Mouse (Mus musculus): ENCODE data around the gene Gsg1l. TPM values are rescaled to one million over a fixed set of nuclear protein-coding genes. Genes with fewer than 3 reads are reported as not detected.

Gsg1l gene
- total RNA-seq, 2 experiments from 2014 or later, result not detected

DNA sequence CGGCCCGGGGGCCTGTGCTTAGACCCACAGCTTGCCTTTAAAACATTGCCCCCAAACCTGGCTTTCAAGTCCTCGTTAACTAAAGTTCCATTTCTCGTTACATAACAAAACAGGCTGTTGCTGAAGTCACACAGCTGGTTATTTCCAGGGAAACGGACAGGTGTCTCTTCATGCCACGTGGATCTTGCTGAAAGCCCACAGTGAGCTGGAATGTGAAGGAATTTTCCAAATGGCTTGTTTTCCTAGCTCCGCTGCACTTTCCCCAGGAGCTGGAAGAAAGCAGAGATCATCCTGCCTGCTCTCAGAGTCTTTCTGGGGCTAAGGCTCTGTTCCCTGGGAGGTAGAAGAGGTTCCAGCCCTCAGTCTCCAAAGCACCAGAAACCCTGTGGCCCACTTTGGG is 130.3 kb downstream of the Gsg1l start:
- ATAC-seq (replicated peaks; ENCODE audit: poor library complexity, severe bottlenecking), result no peak

DNA sequence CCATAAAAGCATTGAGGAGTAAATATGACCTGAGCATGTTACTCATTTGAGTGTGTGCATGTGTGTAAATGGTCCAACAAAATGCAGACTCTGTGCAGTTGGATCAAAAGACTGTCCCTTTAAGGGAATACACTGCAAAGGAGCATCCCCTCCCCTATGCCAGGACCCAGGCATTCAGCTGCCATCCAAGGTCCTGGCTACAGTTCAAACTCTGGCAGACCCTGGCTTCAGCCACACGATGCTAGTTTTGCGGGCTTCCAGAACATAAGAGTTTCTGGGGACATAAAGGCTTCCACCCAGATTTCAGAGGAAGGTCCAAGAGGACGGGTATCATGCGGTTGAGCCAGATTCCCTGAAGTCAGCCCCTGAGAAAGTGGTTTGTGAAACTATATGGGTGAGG is 133.2 kb downstream of the Gsg1l start:
- ATAC-seq (replicated peaks; ENCODE audit: poor library complexity, severe bottlenecking), result no peak

- no peak for ATAC-seq (replicated peaks; ENCODE audit: poor library complexity, severe bottlenecking)
Observed at GRCm38 (mm10) chr7:125945915-125946314, 136.3 kb downstream of the Gsg1l start.

DNA sequence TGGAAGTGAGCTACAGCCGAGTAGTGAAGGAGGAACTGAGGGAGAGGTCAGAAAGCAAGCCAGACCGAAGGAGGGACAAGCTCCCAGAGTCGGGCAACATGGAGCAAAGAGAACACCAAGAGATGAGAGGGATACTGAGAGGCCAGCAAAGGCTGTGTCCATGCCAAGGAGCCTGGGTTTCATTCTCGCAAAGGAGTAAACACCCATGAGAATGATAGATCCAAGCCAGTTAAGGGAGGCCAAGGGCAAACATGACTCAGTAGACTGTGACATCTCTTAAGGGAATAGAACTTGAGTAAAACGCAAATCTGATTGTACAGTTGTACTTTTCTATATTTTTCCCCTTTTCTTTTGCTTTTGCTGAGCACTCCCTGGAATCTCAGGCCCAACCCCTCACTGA is 137.6 kb downstream of the Gsg1l start:
- ATAC-seq (replicated peaks; ENCODE audit: poor library complexity, severe bottlenecking), result no peak

DNA sequence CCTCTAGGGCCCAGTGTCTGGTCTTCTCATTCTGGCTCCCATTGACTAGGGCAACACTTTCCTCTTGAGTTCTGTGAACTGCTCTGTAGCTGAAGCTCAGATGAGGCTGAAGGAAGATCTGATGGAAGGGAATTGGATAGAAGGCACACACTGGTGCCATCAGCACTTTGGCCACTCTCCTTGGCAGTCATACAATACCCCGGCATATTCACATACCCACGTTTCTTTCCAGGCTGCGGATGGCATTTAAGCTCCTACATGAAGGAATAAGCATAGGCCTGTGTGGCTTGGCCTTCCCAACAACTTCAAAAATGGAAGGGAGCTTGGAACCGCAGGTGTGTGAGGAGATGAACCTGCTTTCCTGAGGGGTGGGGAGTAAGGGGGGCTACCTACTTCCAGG is 138.7 kb downstream of the Gsg1l start:
- ATAC-seq (replicated peaks; ENCODE audit: poor library complexity, severe bottlenecking), result no peak

- peak; percentile 48; the same call in 1 of the 2 replicates for ATAC-seq (replicated peaks; ENCODE audit: poor library complexity, severe bottlenecking)
Observed at GRCm38 (mm10) chr7:125942365-125943090, 139.7 kb downstream of the Gsg1l start.

- ATAC-seq (replicated peaks; ENCODE audit: poor library complexity, severe bottlenecking), result no peak
Observed at GRCm38 (mm10) chr7:125934319-125934718, 147.9 kb downstream of the Gsg1l start.

GRCm38 (mm10) chr7:125933356-125934244 is 148.6 kb downstream of the Gsg1l start:
- ATAC-seq (replicated peaks; ENCODE audit: poor library complexity, severe bottlenecking), result no peak

GRCm38 (mm10) chr7:125931602-125932001 is 150.6 kb downstream of the Gsg1l start:
- ATAC-seq (replicated peaks; ENCODE audit: poor library complexity, severe bottlenecking), result no peak

DNA sequence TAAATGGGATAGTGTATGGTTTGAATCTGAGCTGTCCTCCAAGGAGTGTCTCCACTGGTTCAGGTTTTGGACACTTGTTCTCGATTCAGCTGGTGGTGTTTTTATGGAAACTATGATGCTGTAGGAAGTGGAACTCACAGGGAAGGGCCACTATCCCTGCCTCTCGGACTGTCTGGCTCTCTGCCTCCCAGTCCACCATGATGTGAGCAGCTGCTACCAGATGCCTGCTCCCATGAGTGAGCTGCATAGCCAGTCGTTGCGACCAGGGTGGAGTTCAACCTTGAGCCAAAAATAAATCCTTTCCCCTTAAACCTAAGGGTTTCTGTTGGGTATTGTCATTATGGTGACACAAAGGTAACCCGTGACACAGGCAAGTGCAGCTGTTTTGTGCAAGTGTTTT is 158.2 kb downstream of the Gsg1l start:
- no peak for ATAC-seq (replicated peaks; ENCODE audit: poor library complexity, severe bottlenecking)

- no peak for ATAC-seq (replicated peaks; ENCODE audit: poor library complexity, severe bottlenecking)
Observed at GRCm38 (mm10) chr7:125920801-125921200, 161.4 kb downstream of the Gsg1l start.

DNA sequence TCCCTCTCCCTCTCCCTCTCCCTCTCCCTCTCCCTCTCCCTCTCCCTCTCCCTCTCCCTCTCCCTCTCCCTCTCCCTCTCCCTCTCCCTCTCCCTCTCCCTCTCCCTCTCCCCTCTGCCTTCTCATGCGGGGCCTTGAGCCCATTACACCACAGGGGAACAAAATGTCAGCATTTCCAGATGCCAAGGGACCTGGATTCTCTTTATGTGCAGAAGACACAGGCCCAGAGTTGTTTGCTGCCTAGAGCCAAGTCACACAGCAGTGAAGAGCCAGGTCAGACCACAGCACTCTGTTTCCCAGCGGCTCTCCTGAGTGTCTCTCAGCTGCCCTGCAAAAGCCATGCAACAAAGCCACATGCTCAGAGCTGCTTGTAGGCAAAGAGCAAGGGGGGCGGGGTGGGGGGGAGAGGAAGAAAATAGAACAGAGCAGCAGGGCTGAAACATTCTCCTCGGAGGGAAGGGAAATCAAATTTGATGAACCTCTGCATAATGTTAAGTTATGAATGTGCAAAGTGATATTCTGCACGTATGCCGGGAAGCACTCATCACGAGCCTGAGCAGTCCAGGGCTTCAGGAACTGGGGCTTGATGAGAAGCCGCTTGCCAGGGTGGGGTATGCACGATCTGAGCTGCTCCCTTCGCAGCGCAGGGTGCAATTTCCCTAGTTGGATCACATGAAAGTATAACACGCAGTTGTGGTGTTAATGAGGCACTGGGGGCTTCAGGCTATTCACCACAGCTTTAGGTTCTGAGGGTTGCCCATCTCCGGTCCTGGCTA is 181.6 kb downstream of the Gsg1l start:
- no peak for ATAC-seq (replicated peaks; ENCODE audit: poor library complexity, severe bottlenecking)

GRCm38 (mm10) chr7:125899916-125900315 is 182.3 kb downstream of the Gsg1l start:
- no peak for ATAC-seq (replicated peaks; ENCODE audit: poor library complexity, severe bottlenecking)

DNA sequence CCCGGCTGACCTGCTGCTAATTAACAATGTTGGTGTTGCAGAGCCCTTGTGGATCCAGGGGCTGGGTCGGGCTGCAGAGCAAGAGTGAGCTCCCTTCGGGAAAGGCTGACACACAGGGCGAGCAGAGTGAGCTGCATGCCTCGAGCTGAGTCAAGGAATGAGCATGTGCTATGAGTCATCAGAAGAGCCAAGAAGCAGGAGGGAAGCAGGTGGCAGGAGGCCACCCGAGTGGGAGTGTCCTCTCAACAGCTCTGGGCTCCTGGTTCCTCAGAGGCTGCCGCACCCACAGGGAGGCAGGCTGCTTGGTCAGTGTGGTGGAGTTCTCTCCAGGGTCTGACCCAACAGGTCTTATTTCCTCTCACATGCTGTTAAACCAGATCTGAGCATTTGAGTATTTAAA is 183.2 kb downstream of the Gsg1l start:
- ATAC-seq (replicated peaks; ENCODE audit: poor library complexity, severe bottlenecking), result peak; percentile 66

GRCm38 (mm10) chr7:125897059-125897458 is 185.2 kb downstream of the Gsg1l start:
- ATAC-seq (replicated peaks; ENCODE audit: poor library complexity, severe bottlenecking), result no peak

DNA sequence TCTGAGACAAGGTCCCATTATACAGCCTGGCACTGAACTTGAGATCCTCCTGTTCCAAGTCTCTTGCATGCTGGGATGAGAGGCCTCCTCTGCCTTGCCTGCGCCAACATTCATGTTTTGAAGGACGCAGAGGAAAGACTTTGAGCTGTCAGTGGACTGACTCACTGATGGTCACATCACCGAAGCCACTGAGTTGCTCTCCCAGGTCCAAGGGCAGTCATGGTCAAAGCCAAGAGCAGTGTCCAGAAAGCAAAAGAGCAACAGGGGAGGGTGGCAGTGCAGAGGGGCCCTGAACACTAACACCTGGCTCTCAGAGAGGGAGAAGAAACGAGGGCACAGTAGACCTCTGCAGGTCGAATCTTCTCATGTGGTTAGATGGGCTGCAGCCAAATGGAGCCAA is 188.6 kb downstream of the Gsg1l start:
- ATAC-seq (replicated peaks; ENCODE audit: poor library complexity, severe bottlenecking), result no peak

GRCm38 (mm10) chr7:125888373-125888772 is 193.8 kb downstream of the Gsg1l start:
- no peak for ATAC-seq (replicated peaks; ENCODE audit: poor library complexity, severe bottlenecking)

GRCm38 (mm10) chr7:125887761-125888160 is 194.4 kb downstream of the Gsg1l start:
- ATAC-seq (replicated peaks; ENCODE audit: poor library complexity, severe bottlenecking), result no peak

GRCm38 (mm10) chr7:125887124-125887523 is 195.1 kb downstream of the Gsg1l start:
- no peak for ATAC-seq (replicated peaks; ENCODE audit: poor library complexity, severe bottlenecking)

GRCm38 (mm10) chr7:125886116-125886680 is 196.0 kb downstream of the Gsg1l start:
- ATAC-seq (replicated peaks; ENCODE audit: poor library complexity, severe bottlenecking), result no peak

Data from granulocyte monocyte progenitor cell, adult 5-6 weeks (primary cell).